Mouse (Mus musculus) left cerebral cortex, postnatal 25 days (tissue): Measurements from ENCODE around the gene Capn13. TPM values are rescaled to one million over a fixed set of nuclear protein-coding genes. Genes with fewer than 3 reads are reported as not detected.

ENCODE experiments used
- DNase-seq, 2 experiments: peaks; one replicate each; pipeline ENCODE4 v3.0.0; 2022; ENCODE audit warnings: low spot score in 2 of 2, mixed read lengths in 1 of 2
- intact Hi-C: fragments of 180-260 bp; cut with DNase I; formaldehyde crosslinking; loops from one replicate; pipeline ENCODE4 v1.15.1; 2025
- total RNA-seq, 2 experiments: library from RNA; stranded (reverse); gene quantifications; 2 replicates each; pipeline ENCODE4 v1.2.3; 2021

The Capn13 gene
- total RNA-seq, 2 experiments from 2014 or later, result not detected

DNA sequence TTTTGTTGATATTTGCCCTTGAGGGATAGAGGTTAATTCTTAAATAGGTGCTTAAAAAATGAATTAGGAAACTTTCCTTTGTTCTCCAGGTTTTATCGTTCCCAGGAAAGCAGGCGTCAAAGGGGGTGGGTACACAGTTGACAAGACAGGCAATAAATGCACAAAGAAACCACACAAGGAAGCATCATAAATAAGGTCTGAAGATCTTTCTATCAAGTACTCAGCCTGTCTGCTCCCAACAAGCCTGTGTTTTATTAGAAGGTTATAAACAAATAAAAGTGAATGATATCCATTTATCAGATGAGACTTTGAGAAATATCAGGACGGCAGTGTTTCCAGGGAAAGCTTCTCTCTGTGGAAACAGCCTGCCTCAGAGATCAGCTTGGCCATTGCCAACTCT lies 33.3 kb downstream of the Capn13 start:
- intact Hi-C loops, result no loop called here

DNA sequence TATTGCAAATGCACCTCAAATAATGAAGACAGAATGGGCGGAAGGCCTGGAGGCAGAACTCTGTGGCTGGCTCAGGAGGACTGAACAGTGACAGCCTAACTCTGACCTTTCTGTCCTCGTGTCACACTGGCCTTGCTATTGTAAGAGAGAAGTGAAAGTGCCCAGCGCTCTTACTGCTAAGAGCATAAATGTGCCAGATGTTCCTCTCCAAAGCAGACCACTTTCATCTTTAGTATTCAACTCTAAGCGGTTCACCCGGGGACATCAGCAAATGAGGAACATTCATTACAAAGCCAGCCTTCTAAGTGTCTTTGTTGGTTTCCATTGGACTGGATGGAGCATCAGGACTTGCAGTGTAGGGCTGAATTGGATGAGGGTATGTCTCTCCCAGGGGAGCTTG lies 39.6 kb downstream of the Capn13 start:
- intact Hi-C loops, result no loop called here

More for the DNA sequence above, 33.3 kb downstream of the Capn13 start:
- no peak for DNase-seq

DNA sequence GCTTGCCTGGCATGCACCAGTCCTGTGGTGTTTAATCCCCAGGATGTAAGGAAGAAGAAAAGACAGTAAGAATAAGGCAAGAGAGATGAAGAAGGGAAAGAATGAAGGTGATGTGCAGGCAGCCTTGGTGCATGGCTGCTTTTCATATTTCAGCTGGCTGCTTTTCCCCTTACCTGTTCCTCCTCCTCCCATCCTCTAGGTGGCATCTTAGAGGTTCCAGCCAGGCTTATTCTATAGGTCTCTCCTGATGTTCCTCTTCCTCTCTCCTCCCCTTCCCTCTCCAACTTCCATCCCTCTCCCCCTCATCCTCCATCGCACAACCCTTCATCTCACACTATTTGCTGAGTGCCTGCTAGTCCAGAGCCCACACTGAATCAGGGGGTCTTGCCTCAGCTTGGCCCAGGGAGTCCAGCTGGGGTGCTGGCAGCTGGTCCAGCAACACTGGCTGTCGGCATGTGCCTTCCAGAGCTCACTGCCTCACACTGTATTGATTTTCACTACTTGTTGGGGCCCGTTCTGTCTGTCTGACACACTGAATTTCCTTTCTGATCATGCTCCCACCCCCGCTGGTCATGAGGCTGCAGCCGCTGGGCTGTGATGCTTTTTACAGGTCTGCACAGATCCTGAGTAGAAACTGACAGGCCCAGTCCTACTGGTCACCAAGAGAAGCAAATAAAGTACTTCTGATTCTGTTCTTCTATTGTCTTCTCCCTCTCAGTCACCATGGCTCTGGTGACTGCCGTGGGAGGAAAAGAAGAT lies 56.9 kb downstream of the Capn13 start:
- DNase-seq, result no peak
- intact Hi-C loops, result no loop called here

More for the DNA sequence above, 39.6 kb downstream of the Capn13 start:
- no peak for DNase-seq

DNA sequence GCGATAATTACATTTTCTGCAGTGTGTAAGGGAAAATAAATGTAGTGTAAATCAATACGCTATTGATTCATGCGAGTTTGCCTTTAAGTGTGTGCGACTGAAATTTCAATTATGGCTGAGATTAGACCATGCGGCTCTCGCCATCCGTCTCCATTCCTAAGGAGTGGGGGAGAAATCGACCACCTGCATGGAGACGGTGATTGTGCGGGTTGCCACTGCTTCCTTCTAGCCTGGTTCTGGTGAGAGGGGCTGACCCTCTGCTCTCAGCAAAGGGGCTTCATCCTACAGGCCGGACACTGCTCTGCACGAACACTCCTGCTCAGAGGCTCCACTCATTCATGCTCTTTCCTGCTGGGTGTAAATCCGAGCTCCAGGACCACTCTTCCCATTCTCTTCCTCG lies 58.0 kb downstream of the Capn13 start:
- intact Hi-C loops, result no loop called here
- DNase-seq, result no peak

DNA sequence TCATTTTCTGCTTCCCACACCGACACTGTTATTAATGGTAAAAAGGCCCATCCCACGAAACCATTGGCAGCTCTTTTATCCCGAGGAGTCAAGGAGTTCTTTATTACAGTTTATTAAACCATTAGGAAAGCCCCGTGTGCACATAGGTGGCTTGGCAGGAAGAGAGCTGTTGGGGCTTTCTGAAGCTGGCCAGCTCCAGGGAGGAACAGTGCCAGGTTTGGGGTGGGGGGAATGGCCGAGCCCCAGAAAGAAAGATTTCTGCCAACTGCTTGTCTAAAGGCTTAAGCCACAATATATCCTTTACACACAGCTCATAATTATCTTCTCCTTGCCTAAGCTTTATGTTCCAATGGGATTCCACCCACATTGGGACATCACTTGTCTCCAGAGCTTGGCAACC lies 71.6 kb downstream of the Capn13 start:
- no peak for DNase-seq
- intact Hi-C loops, result no loop called here

DNA sequence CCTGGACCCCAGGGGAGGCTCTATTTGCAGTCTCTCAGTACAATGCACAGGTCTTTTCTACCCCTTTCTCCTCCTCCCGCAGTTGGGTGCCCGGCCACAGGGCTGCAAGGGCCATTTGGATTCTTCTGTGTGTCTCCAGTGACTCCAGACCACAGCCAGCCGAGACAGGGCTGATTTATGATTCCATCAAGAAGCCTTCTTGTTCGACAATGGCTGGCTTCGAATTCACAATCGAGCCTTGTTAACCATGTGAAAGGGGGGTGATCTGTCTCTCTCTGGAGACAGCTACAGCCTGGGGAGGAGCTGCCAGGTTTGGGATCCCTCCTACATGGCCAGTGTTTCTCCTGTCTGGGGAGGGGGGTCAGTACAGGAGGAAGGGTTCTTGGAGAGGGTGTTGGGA lies 75.4 kb downstream of the Capn13 start:
- no peak for DNase-seq
- intact Hi-C loops, result no loop called here

DNA sequence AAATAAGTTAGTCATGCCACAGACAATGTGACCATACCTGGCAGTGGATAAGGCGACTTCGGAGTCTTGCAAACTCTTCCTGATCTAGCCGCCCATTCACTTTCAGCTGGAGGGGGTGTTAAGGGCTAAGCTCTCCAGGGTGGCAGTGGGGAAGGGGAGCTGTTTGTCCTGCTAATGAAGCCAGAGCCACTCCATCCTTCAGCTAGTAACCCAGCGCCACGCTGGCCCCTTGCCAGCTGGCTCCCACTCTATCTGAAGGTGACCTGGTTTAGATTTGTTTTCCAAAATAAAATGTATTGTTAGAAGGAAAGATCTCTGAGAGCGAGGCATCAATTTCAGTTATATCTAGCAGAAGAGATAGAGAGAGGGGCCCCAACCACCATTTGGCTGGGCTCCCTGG lies 75.9 kb downstream of the Capn13 start:
- intact Hi-C loops, result no loop called here
- no peak for DNase-seq

DNA sequence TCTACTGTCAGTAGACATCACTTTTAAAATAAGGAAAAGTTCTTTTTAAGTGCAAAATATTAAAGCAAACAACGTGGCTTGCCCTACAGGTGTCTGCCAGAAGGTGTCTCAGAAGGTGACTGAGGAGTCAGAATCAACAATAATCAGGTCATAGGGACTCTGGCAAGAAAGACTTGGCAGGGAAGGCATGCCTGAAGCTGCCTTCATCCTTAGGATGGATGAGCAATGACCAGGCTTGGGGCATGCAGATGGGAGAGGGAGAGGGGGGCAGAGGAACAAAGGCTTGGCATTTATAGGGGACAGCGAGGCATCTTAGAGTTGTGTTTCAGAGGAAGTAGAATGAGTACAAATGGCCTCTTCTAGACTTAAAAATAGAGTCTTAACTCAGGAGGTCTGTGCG lies 76.7 kb downstream of the Capn13 start:
- DNase-seq, result no peak
- intact Hi-C loops, result loop anchor here (1.0 kb wide), 1 partner anchor 11 kb away; no protein-coding TSS in a partner anchor

DNA sequence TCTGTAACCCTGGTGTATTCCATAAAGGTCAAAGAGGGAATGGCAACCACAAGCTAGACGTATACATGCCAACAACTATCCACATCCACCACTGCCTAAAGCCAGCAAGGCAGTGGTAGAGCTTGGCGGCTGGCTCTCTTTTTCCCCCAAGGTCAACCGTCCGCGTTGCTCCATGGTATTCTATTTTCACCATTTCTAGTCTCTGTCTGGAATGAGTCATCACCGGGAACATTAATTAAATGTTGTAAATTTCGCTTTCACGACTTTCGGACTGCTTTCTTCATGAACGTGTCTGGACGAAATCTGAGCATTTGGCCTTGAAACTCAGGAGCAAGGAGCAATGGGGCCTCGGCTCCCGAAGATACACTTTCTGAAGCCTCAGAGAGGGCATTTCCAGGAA lies 85.9 kb downstream of the Capn13 start:
- no peak for DNase-seq
- intact Hi-C loops, result no loop called here

DNA sequence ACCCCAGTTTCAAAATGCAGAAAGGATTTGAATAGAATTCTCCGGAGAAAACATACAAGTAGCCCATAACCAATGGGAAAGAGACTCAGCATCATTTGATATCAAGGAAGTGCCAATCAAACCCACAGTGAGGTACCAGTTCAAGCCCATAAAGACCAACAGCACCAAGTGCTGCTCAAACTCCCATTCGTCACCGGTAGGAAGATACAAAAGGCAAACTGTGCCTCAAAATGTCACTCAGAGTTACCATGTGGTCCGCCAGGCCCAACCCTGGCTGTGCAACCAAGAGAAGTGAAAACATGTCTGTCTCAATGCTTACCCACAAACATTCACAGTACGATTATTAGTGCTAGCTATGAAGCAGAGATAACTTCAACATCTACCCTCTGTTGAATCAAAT lies 89.2 kb downstream of the Capn13 start:
- intact Hi-C loops, result no loop called here
- no peak for DNase-seq

DNA sequence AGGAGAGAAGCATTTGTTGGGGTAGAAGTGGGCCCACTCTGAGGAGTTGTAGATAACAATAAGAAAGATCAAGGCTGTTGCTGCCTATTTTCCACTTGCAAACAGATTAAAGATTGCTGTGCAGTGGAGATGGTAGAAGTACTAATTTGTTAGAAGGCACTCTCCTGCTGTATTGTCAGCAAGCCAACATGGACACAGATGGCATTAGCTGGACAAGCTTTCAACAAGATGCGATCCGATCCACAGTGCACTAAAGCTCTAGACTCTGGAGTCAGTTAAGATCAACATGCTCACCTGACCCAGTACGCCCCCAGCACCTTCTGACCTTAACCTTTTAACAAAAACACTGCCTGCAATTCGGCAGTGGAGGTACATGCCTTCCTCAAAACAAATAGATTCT lies 92.0 kb downstream of the Capn13 start:
- intact Hi-C loops, result no loop called here
- no peak for DNase-seq

DNA sequence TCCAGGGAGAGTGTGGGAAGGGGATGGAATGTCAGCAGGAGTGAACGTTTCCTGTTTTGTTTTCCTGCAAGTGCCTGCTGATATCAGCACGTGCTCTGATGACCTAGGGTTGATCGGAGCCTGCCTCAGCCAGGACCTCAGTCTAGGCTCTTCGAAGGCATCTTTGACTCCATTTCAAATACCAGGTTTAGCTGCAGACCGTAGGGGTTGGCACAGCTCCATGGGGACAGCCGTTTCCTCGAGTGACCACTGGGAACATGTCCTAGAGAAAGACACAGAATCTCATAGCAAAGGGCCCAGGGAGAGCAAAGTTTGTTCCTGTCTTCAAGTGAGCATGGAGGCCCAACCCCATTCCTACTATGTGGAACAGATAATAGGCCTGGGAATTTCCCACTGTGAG lies 94.0 kb downstream of the Capn13 start:
- intact Hi-C loops, result no loop called here

DNA sequence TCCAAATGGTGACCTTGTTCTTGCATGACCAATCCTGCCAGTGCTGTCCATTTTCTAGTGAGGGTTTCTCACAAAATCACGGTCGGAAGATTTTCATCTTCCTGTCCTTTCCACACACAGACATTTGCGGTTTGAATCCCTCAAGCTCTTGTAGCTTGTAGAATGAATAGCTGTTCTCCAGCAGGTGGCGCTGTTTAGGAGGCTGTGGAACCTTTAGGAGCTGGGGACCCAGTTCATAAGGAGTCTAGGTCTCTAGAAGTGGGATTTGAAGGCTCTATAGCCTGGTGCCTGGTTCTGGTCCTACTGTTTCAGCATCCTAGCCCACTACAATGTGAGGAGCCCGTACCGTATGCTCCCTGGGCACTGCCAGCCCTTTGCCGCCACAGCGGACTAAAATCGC lies 95.0 kb downstream of the Capn13 start:
- DNase-seq, result peak; percentile 42 to 64
- intact Hi-C loops, result no loop called here

More for the DNA sequence above, 94.0 kb downstream of the Capn13 start:
- no peak for DNase-seq

DNA sequence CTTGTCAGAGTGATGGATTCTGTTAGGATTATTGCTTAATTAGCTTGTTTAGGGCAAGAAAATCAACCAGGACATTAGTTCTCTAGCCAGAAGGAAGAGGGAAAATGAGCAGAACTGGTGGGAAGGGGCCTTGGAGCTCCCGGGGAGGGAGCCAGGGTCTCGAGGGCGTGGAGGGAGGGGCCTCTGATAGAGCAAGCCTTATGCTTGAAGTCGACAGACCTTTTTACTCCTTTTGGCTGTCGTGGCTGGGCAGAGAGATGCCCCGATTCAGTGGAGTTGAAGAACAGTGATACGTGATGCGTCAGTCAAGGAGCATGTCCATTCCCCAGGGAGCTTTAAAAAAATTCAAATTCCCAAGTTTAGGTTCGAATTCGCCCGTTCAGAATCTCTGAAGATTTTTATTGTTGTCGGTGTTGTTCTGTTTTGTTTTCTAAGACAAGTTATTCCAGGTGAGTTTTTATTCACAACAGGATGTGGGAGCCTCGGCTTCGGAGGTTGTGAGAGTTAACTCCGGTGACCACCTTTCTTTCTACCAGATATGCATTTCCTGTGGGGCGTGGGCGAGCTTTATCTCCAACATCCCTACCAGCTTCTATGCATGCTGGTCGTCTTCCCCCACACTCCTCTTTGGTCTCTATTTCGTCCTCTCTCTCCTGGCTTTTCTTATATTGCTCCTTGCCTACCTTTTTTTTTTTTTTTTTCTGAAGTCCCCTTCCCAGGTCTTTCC lies 96.4 kb downstream of the Capn13 start:
- intact Hi-C loops, result loop anchor here (5.0 kb wide), 1 partner anchor 498 kb away; the partner anchor contains the start of gene Ehd3
- DNase-seq, result no peak

DNA sequence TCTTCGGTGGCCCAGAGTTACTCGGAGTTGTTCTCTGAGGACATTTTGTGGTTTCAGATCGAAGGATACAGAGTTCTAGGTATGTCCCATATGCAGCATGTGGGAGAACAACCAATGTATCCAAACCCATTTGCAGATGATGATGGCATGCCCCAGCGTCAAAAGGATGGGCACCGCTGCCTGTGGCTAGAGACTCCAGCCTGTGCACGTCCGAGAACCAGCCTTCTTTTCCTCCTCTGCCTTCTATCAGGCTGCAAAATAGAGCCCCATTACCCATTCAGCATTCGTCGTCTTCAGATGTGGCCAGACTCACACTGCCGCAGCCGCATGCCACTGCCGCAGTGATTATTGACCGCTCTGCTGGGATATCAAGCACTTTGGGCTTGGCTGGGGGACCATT lies 97.0 kb downstream of the Capn13 start:
- intact Hi-C loops, result loop anchor here (1.0 to 5.0 kb wide), 2 partner anchors 441 to 499 kb away; partner anchors contain the start of gene Ehd3
- no peak for DNase-seq

DNA sequence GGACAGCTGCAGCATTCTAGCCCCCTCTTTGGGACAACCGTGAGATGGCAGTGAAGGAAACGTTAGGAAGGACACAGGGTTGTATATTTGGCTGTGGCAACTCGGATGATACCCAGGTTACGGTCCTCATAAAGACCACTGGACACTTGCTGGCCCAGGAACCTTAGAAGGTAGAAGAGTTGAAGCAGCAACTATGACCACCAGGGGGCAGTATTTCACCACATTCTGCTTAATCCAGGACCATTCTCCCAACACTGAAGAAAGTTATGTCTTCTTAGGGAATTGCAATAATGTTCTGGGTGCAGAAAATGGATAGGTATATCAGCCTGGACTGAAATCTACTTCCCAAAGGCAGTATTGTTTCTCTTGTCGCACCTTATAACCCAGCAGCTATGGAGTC lies 97.4 kb downstream of the Capn13 start:
- intact Hi-C loops, result loop anchor here (1.0 to 5.0 kb wide), 2 partner anchors 441 to 499 kb away; partner anchors contain the start of gene Ehd3
- peak; percentile 81 to 82 for DNase-seq

DNA sequence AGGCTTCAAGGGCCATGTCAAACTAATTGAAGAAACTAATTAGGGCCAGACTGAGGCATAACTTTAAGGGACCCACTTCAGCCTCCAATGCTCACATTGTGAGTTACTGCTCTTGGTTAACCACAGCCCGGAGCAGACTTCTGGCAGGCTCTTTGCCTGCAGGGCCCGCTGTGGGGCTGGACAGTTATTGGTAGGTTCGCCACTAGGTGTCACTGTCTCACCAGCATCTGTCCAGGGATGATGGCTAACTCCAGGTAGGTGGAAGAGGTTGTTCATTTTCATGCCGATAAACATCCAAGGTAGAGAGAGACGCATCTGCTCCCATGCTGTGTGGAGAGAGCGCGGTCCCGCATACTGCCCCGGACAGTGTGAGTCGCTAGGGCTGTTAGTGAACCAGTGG lies 98.6 kb downstream of the Capn13 start:
- intact Hi-C loops, result loop anchor here (1.0 to 5.0 kb wide), 3 partner anchors 408 to 580 kb away; partner anchors contain the start of genes Ehd3 and Galnt14

DNA sequence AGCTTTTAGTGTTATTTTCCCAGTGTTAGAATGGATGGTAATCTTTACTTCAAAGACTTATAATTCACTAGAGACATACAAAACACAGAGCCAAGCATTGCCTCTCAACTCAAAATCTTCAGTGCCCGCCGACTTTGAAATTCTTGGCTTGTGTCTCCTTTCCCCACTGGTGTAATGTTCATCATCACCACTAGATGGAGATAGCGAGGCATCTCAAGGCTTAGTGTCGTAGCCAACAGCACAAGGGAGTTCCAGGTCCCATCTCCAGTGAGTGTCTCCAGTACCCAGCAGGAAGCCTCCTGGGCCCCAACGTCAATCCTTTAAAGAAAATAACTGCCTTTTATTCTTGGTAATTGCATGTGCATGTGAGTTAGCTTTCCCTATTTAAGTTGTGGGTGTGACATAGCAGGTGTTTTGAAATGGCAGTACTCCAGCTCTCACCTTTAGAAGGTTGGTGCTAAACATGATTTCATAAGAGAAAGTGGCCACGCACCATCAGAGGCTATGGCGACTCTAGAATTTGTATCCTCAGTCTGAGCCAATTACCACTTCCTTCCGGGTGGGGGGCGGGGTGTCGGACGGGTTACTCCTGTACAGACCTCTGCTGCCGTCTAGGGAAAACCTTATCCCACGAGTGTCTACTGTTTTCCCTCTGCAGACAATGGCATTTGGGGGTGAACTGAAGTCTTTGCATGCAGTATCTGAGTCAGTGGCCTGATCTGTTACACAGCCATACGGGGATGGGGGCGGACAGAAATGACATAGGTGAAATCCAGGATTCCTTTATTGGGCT lies 99.2 kb downstream of the Capn13 start:
- peak; percentile 83 to 84 for DNase-seq
- intact Hi-C loops, result loop anchor here (1.0 to 5.0 kb wide), 3 partner anchors 409 to 581 kb away; partner anchors contain the start of genes Ehd3 and Galnt14

More for the DNA sequence above, 98.6 kb downstream of the Capn13 start:
- DNase-seq, result peak; percentile 73 to 77

DNA sequence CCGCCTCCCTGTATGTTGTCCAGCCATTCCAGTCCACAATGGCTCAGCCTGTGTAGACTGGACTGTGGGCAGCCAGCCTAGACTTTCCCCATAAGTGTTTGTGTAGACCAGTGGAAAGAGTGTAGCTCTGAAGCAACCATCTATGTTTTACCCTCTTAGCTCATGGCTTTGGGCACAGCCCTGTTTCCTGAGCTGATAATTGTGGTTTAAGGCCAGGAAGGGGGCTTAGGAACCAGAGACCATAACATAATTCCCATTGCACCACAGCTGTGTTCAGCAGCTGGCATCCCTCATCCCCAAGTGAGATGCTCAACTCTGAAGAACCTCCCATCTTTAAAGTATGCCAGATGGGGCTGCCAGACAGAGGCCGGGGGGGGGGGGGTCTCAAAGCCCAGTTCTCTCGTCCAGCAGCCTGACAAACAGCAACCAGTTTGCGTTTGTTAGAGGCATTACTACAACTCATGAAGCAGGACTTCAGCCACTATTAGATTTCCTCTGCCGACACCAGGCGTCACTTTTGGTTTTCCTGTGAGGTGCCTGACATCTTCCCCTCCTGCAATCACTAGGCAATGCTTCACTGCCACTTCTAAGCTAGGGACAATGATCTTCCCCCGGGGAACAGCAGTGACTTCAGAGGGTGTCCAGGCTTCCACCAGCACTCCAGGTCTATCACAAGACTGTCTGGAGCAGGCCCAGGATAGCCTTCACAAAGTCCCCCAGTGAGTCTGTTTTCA lies 100.4 kb downstream of the Capn13 start:
- intact Hi-C loops, result loop anchor here (5.0 kb wide), 1 partner anchor 502 kb away; the partner anchor contains the start of gene Ehd3
- DNase-seq, result no peak
